8 mouse cellular contexts compared by ENCODE assay signal in the genomic region with DNA sequence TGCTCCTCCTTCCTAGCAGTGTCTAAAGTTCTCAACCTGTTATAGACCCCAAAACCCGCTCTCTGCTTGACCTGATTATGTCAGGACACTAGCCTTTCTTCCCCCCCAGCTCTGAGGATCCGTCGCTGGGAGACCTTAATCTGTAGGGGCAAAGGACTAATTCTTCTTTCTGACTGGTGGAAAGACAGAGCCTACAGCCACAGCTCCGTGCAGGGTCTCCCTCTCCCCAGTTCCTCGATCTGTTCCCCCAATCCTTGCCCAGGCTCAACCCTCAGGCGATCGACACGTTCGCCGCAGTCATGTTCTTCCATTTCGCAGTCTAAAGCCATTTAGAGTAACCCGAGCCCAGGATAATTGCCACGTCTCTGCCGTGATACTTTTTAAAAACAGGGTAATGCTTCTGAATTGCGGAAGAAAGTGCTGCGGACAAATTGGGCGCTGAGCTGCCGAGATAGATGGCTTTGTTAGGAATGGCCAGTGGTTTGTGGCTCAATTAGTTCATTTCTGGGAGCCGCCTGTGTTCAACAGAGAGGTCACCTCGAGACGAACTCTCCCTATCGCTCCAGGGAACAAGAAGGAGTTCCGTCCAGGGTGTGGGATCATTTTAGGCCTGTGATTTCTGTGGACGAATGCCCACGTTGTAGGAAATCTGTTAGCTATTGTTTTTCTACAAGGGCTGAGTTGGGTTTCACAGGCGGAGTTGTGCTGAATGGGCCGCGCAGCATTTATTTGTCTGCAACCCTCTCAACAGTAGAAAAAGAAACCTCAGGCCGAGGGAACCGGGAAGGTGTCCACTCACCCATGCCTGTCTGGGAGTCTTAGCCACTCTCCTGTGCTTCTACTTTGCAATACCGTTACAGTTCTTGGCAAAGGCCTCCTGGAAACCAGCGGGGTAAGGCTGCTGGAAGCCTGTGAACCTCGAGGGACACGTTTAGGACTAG. TPM values are rescaled to one million over a fixed set of nuclear protein-coding genes. Genes with fewer than 3 reads are reported as not detected.
DNase-seq lines count a peak whose midpoint lies in the region; ATAC-seq and TF ChIP-seq lines count a peak whose summit lies in the region.

No protein-coding gene starts in this region.

- WGBS in intestine, embryonic 16.5 days: 5% methylated on average over 34 of the region's 34 CpGs

- peaks cover 54% of the 10 kb centered on the region for H3K4me1 ChIP-seq in megakaryocyte, embryonic 14.5 days
- H3K4me1 ChIP-seq in embryonic fibroblast, embryonic 13.5 days (ENCODE audit: control insufficient read depth, insufficient read depth, low read length): no peaks in the 10 kb centered on the region; the same call in 1 of the 2 replicates
- H3K4me1 ChIP-seq in intestine, embryonic 16.5 days (ENCODE audit: control insufficient read depth, insufficient read depth, low read length): peaks cover 14% of the 10 kb centered on the region

- H3K36me3 ChIP-seq in megakaryocyte, embryonic 14.5 days (replicated peaks; ENCODE audit: low read length): no peaks in the 10 kb centered on the region
- H3K36me3 ChIP-seq in intestine, embryonic 16.5 days (ENCODE audit: control insufficient read depth, insufficient read depth, low read length): no peaks in the 10 kb centered on the region

- H3K27me3 ChIP-seq in megakaryocyte, embryonic 14.5 days (replicated peaks): peaks cover 78% of the 10 kb centered on the region
- H3K27me3 ChIP-seq in intestine, embryonic 16.5 days (replicated peaks; ENCODE audit: control insufficient read depth, insufficient read depth, low read length): peaks cover 89% of the 10 kb centered on the region

- no peak for TF ChIP-seq CTCF in embryonic fibroblast, embryonic 13.5 days (IDR thresholded peaks at IDR 0.05; ENCODE audit: borderline replicate concordance, insufficient read depth, low read length)

- ATAC-seq in megakaryocyte, adult 5-6 weeks (ENCODE audit: poor library complexity, severe bottlenecking): no peak
- no peak for ATAC-seq in intestine, embryonic 16.5 days

- no peaks in the 10 kb centered on the region for H3K9me3 ChIP-seq in megakaryocyte, embryonic 14.5 days
- no peaks in the 10 kb centered on the region for H3K9me3 ChIP-seq in intestine, embryonic 16.5 days (ENCODE audit: control insufficient read depth, low read length)

- H3K27ac ChIP-seq in embryonic fibroblast, embryonic 13.5 days (ENCODE audit: insufficient read depth, low read length): peak overlapping the region; percentile 7
- no peak overlapping the region for H3K27ac ChIP-seq in intestine, embryonic 16.5 days (ENCODE audit: low read length)

- peak overlapping the region; percentile 92 for H3K4me2 ChIP-seq in intestine, embryonic 16.5 days (ENCODE audit: low read depth, low read length)

- peak overlapping the region; percentile 94 for H3K4me3 ChIP-seq in megakaryocyte, embryonic 14.5 days (replicated peaks)
- H3K4me3 ChIP-seq in embryonic fibroblast, embryonic 13.5 days (ENCODE audit: insufficient read depth, low read length): peak overlapping the region; percentile 34
- peak overlapping the region; percentile 59 for H3K4me3 ChIP-seq in intestine, embryonic 16.5 days (ENCODE audit: low read length)

- H3K9ac ChIP-seq in intestine, embryonic 16.5 days (ENCODE audit: low read depth, low read length): no peak overlapping the region

- DNase-seq in neural tube, embryonic 10.5 days (ENCODE audit: extremely low spot score, low spot score): peak; percentile 77
- DNase-seq in urinary bladder, adult 18-20 months (ENCODE audit: low spot score in 2 of 2): no peak
- no peak for DNase-seq in frontal cortex, postnatal 25 days (ENCODE audit: low spot score in 2 of 2)
- no peak for DNase-seq in thymus, adult 18-20 months

- peak; percentile 19; the same call in 1 of the 2 replicates for TF ChIP-seq POLR2A in embryonic fibroblast, embryonic 13.5 days (IDR thresholded peaks at IDR 0.05; ENCODE audit: low read depth, low read length)

RNA-seq across cellular contexts. Expression of gene Six1, which starts 0.8 kb away (rescaled TPM):
- 2.6 and 8.1 TPM in 2 replicates for polyA plus RNA-seq in megakaryocyte, embryonic 14.5 days (2012; ENCODE audit: insufficient read depth, low replicate concordance)
- 0.04 and 0.11 TPM in 2 replicates for total RNA-seq in megakaryocyte, adult 5-6 weeks (2015)
- total RNA-seq in megakaryocyte, adult 5-6 weeks (2017): not detected in 2 replicates
- 17.4 and 31.3 TPM in 2 replicates for polyA plus RNA-seq in embryonic fibroblast, embryonic 13.5 days (2011; ENCODE audit: insufficient read length, low read depth, missing spikeins)
- polyA plus RNA-seq in intestine, embryonic 16.5 days (2015; fragmentation: Nextera tagmentation; extraction: Ambion mirVana): not detected in 2 replicates

Comparison
In these comparisons a context has a peak if more than half of its experiments do, and no peak if none do; other contexts are left out.
1. H3K4me3 ChIP-seq: peak in every context shown above with its lines; median percentile 94 in megakaryocyte, embryonic 14.5 days; 59 in intestine, embryonic 16.5 days; 34 in embryonic fibroblast, embryonic 13.5 days.